Mouse (Mus musculus) intestine, embryonic 14.5 days (tissue): ENCODE results near the gene Pla2g2e. TPM values are rescaled to one million over a fixed set of nuclear protein-coding genes. Genes with fewer than 3 reads are reported as not detected.

ENCODE experiments used
- ATAC-seq: fragments of 200-750 bp; cut with Nextera tagmentation; replicated peaks from 2 replicates; pipeline ENCODE4 v1.8.0; 2017; ENCODE audit warnings: low read depth, moderate number of reproducible peaks, moderate TSS enrichment, moderate library complexity; ENCODE audit not compliant: low FRiP score, low TSS enrichment
- DNase-seq: peaks from one replicate; pipeline ENCODE4 v3.0.0-alpha.2; 2018; ENCODE audit warnings: low spot score
- H3K27ac ChIP-seq: fragments of 300-500 bp; sonication (generic); 2 replicates; pipeline ENCODE4 v1.5.1; 2014; ENCODE audit warnings: low read depth, mild to moderate bottlenecking, control low read depth
- H3K27me3 ChIP-seq: fragments of 300-500 bp; sonication (generic); replicated peaks from 2 replicates; pipeline ENCODE4 v1.6.1; 2014; ENCODE audit warnings: low read length, control low read depth; ENCODE audit not compliant: control insufficient read depth, insufficient read depth
- H3K36me3 ChIP-seq: fragments of 300-500 bp; sonication (generic); 2 replicates; pipeline ENCODE4 v1.6.1; 2014; ENCODE audit warnings: low read length, control low read depth; ENCODE audit not compliant: control insufficient read depth, insufficient read depth
- H3K4me1 ChIP-seq: fragments of 300-500 bp; sonication (generic); replicated peaks from 2 replicates; pipeline ENCODE4 v1.6.1; 2014; ENCODE audit warnings: low read length, control low read depth, mixed read lengths; ENCODE audit not compliant: control insufficient read depth, insufficient read depth
- H3K4me2 ChIP-seq: fragments of 300-500 bp; sonication (generic); 2 replicates; pipeline ENCODE4 v1.6.1; 2014; ENCODE audit warnings: low read length
- H3K4me3 ChIP-seq: fragments of 300-500 bp; sonication (generic); 2 replicates; pipeline ENCODE4 v1.5.1; 2014; ENCODE audit warnings: low read depth, low read length, control low read depth, mixed read lengths
- H3K9ac ChIP-seq: fragments of 300-500 bp; sonication (generic); 2 replicates; pipeline ENCODE4 v1.6.1; 2014; ENCODE audit warnings: mild to moderate bottlenecking, low read length
- H3K9me3 ChIP-seq: fragments of 300-500 bp; sonication (generic); 2 replicates; pipeline ENCODE4 v1.6.1; 2016; ENCODE audit warnings: low read length, control low read depth; ENCODE audit not compliant: control insufficient read depth
- WGBS: fragments of 180-500 bp; shearing (Covaris S2); extraction: QIAGEN DNeasy Blood & Tissue Kit; methylation state at CpG from one replicate; pipeline ENCODE4 v1.1.7; 2014; 5-methylcytosine and 5-hydroxymethylcytosine counted together
- polyA plus RNA-seq: library from polyadenylated mRNA; unstranded; fragments of >200 nt; fragmentation: Nextera tagmentation; extraction: Ambion mirVana; gene quantifications from 2 replicates; pipeline ENCODE4 v1.2.1, GENCODE M21; 2014

The Pla2g2e gene
- not detected in 2 replicates for polyA plus RNA-seq

DNA sequence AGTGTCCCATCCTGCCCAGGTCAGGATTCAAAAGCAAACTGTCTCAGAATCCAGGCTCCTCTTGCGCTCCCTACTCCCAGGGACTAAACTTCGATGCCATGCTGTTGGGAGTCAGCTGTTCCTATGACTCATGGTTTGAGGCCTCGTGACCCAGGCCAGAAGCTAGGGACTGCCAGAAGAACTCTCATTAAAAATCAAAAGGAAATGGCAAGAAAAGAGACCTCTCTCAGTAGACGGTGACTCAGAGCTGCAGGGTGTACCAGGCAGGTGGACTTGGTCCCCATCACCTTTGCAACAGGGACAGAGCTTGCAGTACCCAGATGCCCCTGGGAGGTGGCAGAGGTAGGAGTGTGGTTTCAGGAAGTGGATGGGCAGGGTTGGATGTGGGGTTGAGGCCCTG lies at the start of gene Pla2g2e:
Gene Pla2g2e (plus strand): TSS at position 212 of the 400 bp plus-strand sequence.
- no peaks in the 10 kb centered on the region for H3K36me3 ChIP-seq
- no peak within 1 kb of the TSS for H3K9ac ChIP-seq
- 80% methylated on average over 4 of the region's 4 CpGs for WGBS
- H3K4me1 ChIP-seq = no peaks in the 10 kb centered on the region
- ATAC-seq (no peak), DNase-seq (no peak)
- H3K27me3 ChIP-seq = no peaks in the 10 kb centered on the region
- no peak within 1 kb of the TSS for H3K27ac ChIP-seq
- H3K9me3 ChIP-seq = no peaks in the 10 kb centered on the region
- H3K4me2 ChIP-seq = no peak within 1 kb of the TSS
- H3K4me3 ChIP-seq = no peak within 1 kb of the TSS

DNA sequence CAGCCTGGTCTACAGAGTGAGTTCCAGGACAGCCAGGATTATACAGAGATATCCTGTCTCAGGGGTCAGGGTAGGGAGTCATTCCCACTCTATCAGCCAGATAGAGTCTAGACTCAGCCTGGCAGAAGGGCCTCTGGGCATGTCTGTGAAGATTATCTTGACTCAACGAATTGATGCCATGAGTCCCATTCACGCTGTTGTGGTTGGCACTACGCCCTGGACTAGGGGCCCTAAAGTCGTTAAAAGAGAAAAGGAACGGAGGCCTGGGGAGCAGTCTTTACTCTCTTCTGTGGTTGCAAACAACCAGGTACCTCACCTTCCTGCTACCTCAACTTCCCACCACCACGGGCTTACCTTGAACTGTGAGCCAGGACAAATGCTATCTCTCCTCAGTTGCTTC lies 37.9 kb upstream of the Pla2g2e start:
- no peak for ATAC-seq
- 86% methylated on average over 6 of the region's 6 CpGs for WGBS

DNA sequence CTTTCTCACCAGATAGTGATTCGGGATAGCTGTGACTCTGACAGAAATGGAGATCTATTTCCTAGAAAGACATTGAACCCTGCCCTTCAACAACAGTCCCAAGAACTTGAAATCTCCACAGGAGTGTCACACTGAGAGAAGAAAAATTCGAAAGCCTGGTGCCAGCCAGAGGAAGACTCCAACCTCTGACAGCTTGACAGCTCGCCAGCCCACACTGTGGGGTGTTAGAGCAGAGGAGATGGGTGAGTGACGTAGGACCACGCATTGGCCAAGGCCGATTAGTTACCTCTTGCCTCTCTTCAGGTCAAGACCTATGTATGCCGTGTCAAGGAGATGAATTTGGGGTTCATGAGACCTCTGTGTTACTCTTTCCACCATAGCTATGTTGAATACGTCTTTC lies 37.0 kb upstream of the Pla2g2e start:
- Histone ChIP-seq H3K4me2 (no peak overlapping the region), H3K27ac (no peak overlapping the region), H3K36me3 (no peaks in the 10 kb centered on the region), H3K9ac (no peak overlapping the region), H3K9me3 (peaks cover 11% of the 10 kb centered on the region), H3K4me1 (no peaks in the 10 kb centered on the region; the same call in 1 of the 2 replicates), H3K27me3 (no peaks in the 10 kb centered on the region), H3K4me3 (no peak overlapping the region)
- ATAC-seq (no peak), DNase-seq (no peak)
- 83% methylated on average over 8 of the region's 8 CpGs for WGBS

More for the DNA sequence above, 37.9 kb upstream of the Pla2g2e start:
- Histone ChIP-seq H3K9ac (no peak overlapping the region), H3K27me3 (no peaks in the 10 kb centered on the region), H3K4me3 (no peak overlapping the region), H3K36me3 (no peaks in the 10 kb centered on the region), H3K27ac (no peak overlapping the region), H3K4me2 (no peak overlapping the region), H3K9me3 (peaks cover 11% of the 10 kb centered on the region), H3K4me1 (no peaks in the 10 kb centered on the region; the same call in 1 of the 2 replicates)
- no peak for DNase-seq

DNA sequence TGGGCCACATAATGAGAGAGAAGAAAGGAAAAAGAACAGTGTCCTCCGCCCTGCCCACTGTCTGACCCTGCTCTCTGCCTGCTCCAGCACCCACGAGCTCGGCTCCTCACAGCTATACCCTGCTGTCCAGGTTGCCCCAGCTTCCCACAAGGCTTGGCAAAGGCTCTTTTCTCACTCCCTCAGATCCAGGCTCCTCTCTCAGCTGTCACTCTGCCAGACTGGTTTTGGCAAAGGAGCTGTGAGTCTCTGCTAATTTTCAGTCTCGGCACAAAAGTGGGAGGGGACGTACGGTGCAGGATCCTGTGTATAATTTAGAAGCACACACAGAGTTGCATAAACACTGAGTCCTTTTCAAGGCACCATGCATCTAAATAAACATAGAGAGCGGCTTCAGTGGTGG lies 36.4 kb upstream of the Pla2g2e start:
- Histone ChIP-seq H3K4me3 (no peak overlapping the region), H3K27ac (no peak overlapping the region), H3K9ac (no peak overlapping the region), H3K4me1 (no peaks in the 10 kb centered on the region), H3K9me3 (peaks cover 11% of the 10 kb centered on the region), H3K36me3 (no peaks in the 10 kb centered on the region), H3K27me3 (no peaks in the 10 kb centered on the region), H3K4me2 (no peak overlapping the region)
- ATAC-seq (no peak), DNase-seq (no peak)
- 58% methylated on average over 7 of the region's 7 CpGs for WGBS

DNA sequence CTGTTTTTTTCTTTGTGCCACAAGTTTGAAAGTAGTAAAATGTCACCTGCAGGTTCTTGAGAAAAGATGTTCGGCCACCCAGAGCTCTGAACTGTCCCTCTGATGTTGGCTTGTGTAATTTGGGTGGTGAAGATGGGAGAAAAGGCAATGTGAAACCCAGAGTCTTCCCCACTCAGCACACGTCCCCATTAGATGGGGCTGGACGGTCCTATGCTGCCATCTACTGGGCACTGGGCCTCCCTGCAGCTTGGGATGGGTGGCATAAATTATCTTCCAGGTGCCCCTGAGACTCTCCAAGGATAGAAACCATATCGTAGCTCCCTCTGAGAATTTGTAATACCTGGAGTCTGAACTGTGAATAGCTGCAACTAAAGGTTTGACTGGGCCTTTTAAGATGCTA lies 26.3 kb upstream of the Pla2g2e start:
- H3K9ac ChIP-seq = no peak overlapping the region
- no peak overlapping the region for H3K27ac ChIP-seq
- no peak overlapping the region for H3K4me2 ChIP-seq
- ATAC-seq = no peak
- H3K36me3 ChIP-seq = no peaks in the 10 kb centered on the region
- no peak overlapping the region for H3K4me3 ChIP-seq
- WGBS = 2% methylated on average over 4 of the region's 4 CpGs
- H3K4me1 ChIP-seq = no peaks in the 10 kb centered on the region
- no peaks in the 10 kb centered on the region for H3K27me3 ChIP-seq
- peak; percentile 91 for DNase-seq
- H3K9me3 ChIP-seq = no peaks in the 10 kb centered on the region

DNA sequence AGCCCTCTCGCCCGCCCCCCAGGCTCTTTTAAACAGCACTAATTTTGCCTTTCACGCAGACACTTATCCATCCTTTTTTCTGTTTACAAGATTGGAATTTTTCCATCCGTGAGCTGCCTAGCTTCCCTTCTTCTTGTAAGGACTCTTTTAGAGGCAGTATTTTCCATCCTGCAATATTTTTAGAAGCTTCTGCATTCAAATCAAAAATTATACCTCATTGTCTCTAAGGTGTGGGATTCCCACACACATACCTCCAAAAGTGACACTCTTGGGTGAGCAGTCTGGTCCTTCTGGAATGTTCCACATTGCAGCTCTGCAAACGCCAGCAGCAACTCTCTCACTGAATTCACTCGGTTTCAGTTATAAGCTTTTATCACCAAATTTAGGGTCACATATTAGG lies 24.8 kb upstream of the Pla2g2e start:
- DNase-seq (no peak), ATAC-seq (no peak)
- Histone ChIP-seq H3K9ac (no peak overlapping the region), H3K4me1 (no peaks in the 10 kb centered on the region), H3K27ac (no peak overlapping the region), H3K4me3 (no peak overlapping the region), H3K27me3 (no peaks in the 10 kb centered on the region), H3K4me2 (no peak overlapping the region), H3K9me3 (no peaks in the 10 kb centered on the region), H3K36me3 (no peaks in the 10 kb centered on the region)
- 58% methylated on average over 6 of the region's 6 CpGs for WGBS

DNA sequence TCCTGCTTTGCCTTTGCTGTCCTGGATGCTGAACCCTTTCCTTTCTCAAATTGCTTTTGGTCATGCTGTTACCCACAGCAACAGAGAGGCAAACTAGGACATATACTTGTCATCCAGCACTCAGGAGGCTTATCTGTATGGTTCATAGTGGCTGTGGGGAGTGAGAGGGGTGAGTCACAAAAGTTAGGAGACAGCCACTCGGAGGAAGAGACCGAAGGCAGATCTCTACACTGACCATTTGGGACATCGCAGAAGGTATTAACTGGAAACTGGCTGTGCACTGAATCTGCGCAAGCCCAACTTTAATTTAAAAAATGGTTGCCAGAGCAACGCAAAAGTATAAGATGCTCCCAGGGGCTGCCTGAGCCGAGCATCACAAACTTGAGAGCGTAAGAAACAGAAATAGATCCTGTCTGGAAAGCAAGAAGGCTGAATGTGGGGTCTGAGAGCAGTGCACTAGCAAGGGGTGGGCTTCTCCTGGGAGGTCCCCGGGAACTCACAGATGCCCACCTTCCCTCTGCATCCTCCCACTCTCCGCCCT lies 22.6 kb upstream of the Pla2g2e start:
- ATAC-seq (no peak), DNase-seq (peak; percentile 46)
- no peak overlapping the region for H3K4me2 ChIP-seq
- H3K36me3 ChIP-seq = no peaks in the 10 kb centered on the region
- no peaks in the 10 kb centered on the region for H3K9me3 ChIP-seq
- no peak overlapping the region for H3K27ac ChIP-seq
- H3K4me1 ChIP-seq = peaks cover 6% of the 10 kb centered on the region; the same call in 1 of the 2 replicates
- no peak overlapping the region for H3K9ac ChIP-seq
- 86% methylated on average over 9 of the region's 9 CpGs for WGBS
- no peaks in the 10 kb centered on the region for H3K27me3 ChIP-seq
- no peak overlapping the region for H3K4me3 ChIP-seq

DNA sequence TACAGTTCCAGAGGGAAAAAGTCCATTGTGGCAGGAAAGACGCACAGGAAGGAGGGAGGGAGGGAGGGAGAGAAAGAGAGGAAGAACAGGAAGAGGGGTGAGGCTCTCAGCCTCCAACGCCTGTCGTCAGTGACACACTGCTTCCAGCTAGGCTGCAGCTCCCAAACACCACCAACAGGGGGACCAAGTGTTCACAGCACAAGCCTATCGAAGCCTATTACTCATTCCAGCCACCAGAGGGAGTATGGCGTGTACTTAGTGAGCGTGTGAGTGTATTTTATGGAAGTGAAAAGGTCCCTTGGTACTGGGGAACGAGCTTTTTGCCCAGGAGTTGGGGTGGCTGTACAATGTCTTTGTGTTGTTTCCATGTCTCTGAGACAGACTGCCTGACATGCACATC lies 21.3 kb upstream of the Pla2g2e start:
- Histone ChIP-seq H3K27me3 (no peaks in the 10 kb centered on the region), H3K4me1 (peaks cover 7% of the 10 kb centered on the region; the same call in 1 of the 2 replicates), H3K9me3 (no peaks in the 10 kb centered on the region), H3K4me3 (no peak overlapping the region), H3K36me3 (no peaks in the 10 kb centered on the region), H3K27ac (no peak overlapping the region), H3K4me2 (no peak overlapping the region), H3K9ac (no peak overlapping the region)
- ATAC-seq (no peak), DNase-seq (peak; percentile 78)
- WGBS = 29% methylated on average over 7 of the region's 7 CpGs

DNA sequence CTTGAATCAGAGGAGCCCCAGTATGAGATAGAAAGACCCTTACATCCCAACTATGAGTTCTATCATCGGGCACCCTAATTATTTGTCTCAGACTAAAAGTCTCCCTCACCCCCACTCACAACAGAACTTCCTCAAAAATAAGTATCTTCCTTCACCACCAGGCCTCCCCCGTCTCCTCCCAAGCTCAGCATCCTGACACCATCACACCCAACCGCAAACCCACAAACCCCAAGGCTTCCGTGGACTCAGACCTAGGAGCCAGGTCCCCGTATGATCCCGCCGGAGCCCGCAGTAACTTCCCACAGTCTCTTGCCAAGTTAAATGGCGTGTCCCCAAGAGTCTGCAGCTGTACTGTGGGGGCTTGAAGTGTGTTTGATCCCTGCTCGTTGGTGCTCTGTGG lies 20.2 kb upstream of the Pla2g2e start:
- Histone ChIP-seq H3K4me2 (no peak overlapping the region), H3K9ac (no peak overlapping the region), H3K27ac (no peak overlapping the region), H3K36me3 (no peaks in the 10 kb centered on the region), H3K4me3 (no peak overlapping the region), H3K9me3 (no peaks in the 10 kb centered on the region), H3K4me1 (peaks cover 7% of the 10 kb centered on the region; the same call in 1 of the 2 replicates), H3K27me3 (no peaks in the 10 kb centered on the region)
- 89% methylated on average over 10 of the region's 10 CpGs for WGBS
- DNase-seq = peak; percentile 47
- no peak for ATAC-seq
